Mouse (Mus musculus) midbrain, embryonic 13.5 days (tissue): ENCODE results near the gene Fut11. TPM values are rescaled to one million over a fixed set of nuclear protein-coding genes. Genes with fewer than 3 reads are reported as not detected.
A peak's percentile ranks its signal among the peaks of the same experiment; 100 is the strongest.
"Not testable (repeated sequence)": the region's sequence is repeated elsewhere in the genome, so short reads cannot be mapped to it uniquely, and the experiment has no call there.

ENCODE experiments used
- ATAC-seq: fragments of 200-750 bp; cut with Nextera tagmentation; 2 replicates; pipeline ENCODE4 v1.8.0; 2017; ENCODE audit warnings: mild to moderate bottlenecking, moderate TSS enrichment, moderate library complexity
- H3K27ac ChIP-seq: fragments of 300-500 bp; sonication (generic); 2 replicates; pipeline ENCODE4 v1.5.1; 2015; ENCODE audit warnings: inconsistent platforms, mild to moderate bottlenecking, moderate library complexity
- H3K27me3 ChIP-seq: fragments of 300-500 bp; sonication (generic); 2 replicates; pipeline ENCODE4 v1.6.1; 2015; ENCODE audit warnings: mild to moderate bottlenecking, inconsistent platforms
- H3K36me3 ChIP-seq: fragments of 300-500 bp; sonication (generic); 2 replicates; pipeline ENCODE4 v1.6.1; 2015; ENCODE audit warnings: mild to moderate bottlenecking, inconsistent platforms
- H3K4me1 ChIP-seq: fragments of 300-500 bp; sonication (generic); replicated peaks from 2 replicates; pipeline ENCODE4 v1.6.1; 2015; ENCODE audit warnings: inconsistent platforms
- H3K4me2 ChIP-seq: fragments of 300-500 bp; sonication (generic); replicated peaks from 2 replicates; pipeline ENCODE4 v1.6.1; 2015; ENCODE audit warnings: moderate library complexity, mild to moderate bottlenecking, inconsistent platforms
- H3K4me3 ChIP-seq: fragments of 300-500 bp; sonication (generic); replicated peaks from 2 replicates; pipeline ENCODE4 v1.5.1; 2015; ENCODE audit warnings: mild to moderate bottlenecking, inconsistent platforms
- H3K9ac ChIP-seq: fragments of 300-500 bp; sonication (generic); replicated peaks from 2 replicates; pipeline ENCODE4 v1.6.1; 2015; ENCODE audit warnings: mild to moderate bottlenecking, inconsistent platforms
- H3K9me3 ChIP-seq: fragments of 300-500 bp; sonication (generic); 2 replicates; pipeline ENCODE4 v1.6.1; 2016; ENCODE audit warnings: mild to moderate bottlenecking, inconsistent platforms
- WGBS: fragments of 180-500 bp; shearing (Covaris S2); methylation state at CpG from one replicate; pipeline ENCODE4 v1.1.7; 2015; 5-methylcytosine and 5-hydroxymethylcytosine counted together
- polyA plus RNA-seq: library from polyadenylated mRNA; unstranded; fragments of >200 nt; fragmentation: Nextera tagmentation; extraction: Ambion mirVana; gene quantifications from 2 replicates; pipeline ENCODE4 v1.2.1, GENCODE M21; 2015

Gene Fut11
- polyA plus RNA-seq, 1 experiment from 2014 or later: 26.0 TPM

DNA sequence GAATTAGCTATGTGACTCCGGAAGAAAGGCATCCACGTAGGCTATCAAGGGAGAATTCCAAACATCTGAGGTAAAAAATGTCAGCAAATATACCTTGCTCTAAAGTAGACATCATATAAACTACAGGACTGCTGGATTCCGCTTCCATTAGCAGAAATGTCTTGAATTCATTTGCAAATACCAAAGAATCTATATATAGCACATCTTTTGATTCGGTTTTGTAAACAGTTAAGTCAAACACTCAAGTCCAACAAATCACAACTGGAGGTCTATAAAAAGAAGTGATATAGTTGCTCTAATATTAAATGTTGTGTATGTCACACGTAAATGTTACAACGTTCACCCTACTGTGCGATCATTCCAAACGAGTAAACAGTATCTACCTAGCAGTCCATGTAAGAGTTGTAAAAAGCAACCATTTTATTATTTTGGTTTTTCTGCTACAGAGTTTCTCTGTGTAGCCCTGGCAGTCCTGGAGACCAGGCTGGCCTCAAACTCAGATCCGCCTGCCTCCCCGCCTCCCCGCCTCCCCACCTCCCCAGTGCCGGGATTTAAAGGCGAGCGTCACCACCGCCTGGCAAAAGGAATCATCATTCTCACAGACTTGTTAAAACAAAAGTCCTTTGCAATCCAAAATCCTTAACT, 7.5 kb downstream of the Fut11 start:
- peak; percentile 32 for ATAC-seq
- peaks cover 62% of the 10 kb centered on the region for H3K4me1 ChIP-seq
- peak overlapping the region; percentile 67 for H3K4me3 ChIP-seq
- H3K9ac ChIP-seq: peak overlapping the region; percentile 85
- H3K27ac ChIP-seq: peak overlapping the region; percentile 91
- 14% methylated on average over 15 of the region's 15 CpGs for WGBS
- H3K36me3 ChIP-seq: peaks cover 21% of the 10 kb centered on the region
- H3K27me3 ChIP-seq: no peaks in the 10 kb centered on the region
- H3K9me3 ChIP-seq: no peaks in the 10 kb centered on the region
- peak overlapping the region; percentile 57 for H3K4me2 ChIP-seq

DNA sequence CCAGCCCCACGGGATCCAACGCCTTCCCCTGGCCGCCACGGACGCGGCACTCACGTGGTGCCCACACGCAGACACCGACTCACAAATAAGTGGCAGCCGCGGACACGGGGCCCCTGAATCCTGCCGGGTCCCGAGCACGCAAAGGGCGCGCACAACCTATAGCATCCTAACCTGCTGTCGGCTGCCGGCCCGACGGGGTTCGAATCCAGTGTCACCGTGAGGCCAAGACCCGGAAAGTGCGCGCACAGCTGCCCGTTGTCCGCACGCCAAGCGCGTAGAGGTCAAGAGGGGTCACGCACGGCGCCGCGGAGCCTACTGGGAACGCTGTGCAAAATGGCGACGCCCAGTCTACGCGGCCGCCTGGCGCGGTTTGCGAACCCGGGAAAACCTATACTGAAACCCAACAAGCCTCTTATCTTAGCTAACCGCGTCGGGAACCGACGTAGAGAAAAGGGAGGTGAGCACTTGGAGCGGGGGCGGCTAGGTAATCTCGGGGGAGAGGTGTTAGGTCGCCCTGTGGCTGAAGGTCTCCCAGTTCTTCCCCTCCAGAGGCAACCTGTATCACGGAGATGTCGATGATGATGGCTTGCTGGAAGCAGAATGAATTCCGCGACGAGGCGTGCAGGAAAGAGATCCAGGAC, 8.1 kb downstream of the Fut11 start, which contains the start of gene Chchd1:
TSS of gene Chchd1 (plus strand) at position 266 of the 641 bp plus-strand sequence.
- peak; percentile 69 for ATAC-seq
- peaks cover 55% of the 10 kb centered on the region for H3K4me1 ChIP-seq

DNA sequence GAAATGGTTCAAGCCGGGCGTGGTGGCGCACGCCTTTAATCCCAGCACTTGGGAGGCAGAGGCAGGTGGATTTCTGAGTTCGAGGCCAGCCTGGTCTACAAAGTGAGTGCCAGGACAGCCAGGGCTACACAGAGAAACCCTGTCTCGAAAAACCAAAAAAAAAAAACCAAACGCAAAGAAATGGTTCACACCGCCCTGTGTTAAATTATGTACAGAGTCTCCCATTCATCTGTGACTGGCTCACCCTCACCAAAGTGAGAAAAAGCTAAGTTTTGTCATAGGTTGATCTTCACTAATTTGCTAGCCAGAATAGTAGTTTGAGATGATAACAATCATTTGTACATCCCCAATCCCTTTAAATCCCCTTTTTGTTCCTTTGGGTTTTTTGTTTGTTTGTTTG, 8.7 kb downstream of the Fut11 start:
- Histone ChIP-seq H3K36me3 (peaks cover 15% of the 10 kb centered on the region), H3K4me2 (peak overlapping the region; percentile 57), H3K4me3 (peak overlapping the region; percentile 67), H3K9ac (peak overlapping the region; percentile 85), H3K4me1 (peaks cover 53% of the 10 kb centered on the region), H3K27ac (peak overlapping the region; percentile 91)
- H3K9me3 ChIP-seq, ATAC-seq, H3K27me3 ChIP-seq: not testable (repeated sequence)
- 11% methylated on average over 8 of the region's 8 CpGs for WGBS

More for the DNA sequence above, 8.1 kb downstream of the Fut11 start, which contains the start of gene Chchd1:
- under 1% methylated on average over 61 of the region's 61 CpGs for WGBS
- Histone ChIP-seq H3K4me3 (peak within 1 kb of the TSS; percentile 67), H3K9ac (peak within 1 kb of the TSS; percentile 85), H3K27ac (peak within 1 kb of the TSS; percentile 91), H3K36me3 (peaks cover 21% of the 10 kb centered on the region), H3K27me3 (no peaks in the 10 kb centered on the region), H3K4me2 (peak within 1 kb of the TSS; percentile 57), H3K9me3 (no peaks in the 10 kb centered on the region)

DNA sequence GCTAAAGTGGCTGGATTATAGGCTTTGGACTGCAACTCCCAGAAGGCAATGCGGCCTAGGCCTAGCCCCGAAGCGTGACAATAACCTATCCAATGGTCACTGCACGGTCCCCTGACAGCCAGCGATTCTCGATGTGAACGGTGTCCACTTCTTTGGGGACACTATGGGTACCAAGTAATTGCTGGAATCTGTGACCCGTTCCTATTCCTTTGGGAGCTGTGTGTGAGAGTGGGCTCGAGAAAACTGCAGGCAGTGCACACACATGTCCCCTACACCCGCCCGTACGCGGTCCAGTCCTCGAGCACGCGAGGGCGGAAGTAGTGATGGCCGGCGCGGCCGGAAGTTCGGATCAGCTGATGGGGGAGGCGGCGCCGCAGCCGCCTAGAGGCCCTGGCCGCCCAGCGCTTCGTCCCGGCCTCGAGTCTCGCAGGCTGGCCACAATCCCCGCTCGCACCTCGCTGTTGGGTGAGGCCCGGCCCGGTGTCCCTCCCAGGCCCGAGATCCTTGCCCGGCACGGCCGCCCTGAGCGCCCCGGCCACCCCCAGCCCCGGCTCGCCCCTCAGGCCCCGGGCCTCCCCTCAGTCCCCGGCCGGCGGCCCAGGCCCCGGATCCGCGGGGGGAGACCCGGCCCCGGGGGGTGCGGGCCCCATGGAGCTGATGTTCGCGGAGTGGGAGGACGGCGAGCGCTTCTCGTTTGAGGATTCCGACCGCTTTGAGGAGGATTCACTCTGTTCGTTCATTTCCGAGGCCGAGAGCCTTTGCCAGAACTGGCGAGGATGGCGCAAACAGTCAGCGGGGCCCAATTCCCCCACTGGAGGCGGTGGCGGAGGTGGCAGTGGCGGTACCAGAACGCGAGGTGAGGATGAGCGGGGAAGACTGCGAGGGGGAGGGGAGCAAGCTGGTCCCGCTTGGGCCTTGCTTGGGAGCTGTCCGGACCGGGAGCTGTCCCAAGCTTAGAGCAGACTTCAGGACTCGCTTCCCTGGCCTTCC, 12.7 kb downstream of the Fut11 start, which contains the start of gene Zswim8:
TSS of gene Zswim8 (plus strand) at position 352 of the 990 bp plus-strand sequence.
- peak within 1 kb of the TSS; percentile 99 for H3K9ac ChIP-seq
- no peaks in the 10 kb centered on the region for H3K9me3 ChIP-seq
- peak; percentile 96 for ATAC-seq
- peak within 1 kb of the TSS; percentile 98 for H3K4me3 ChIP-seq
- H3K4me2 ChIP-seq: peak within 1 kb of the TSS; percentile 77
- peaks cover 29% of the 10 kb centered on the region for H3K4me1 ChIP-seq
- under 1% methylated on average over 76 of the region's 80 CpGs for WGBS
- H3K27ac ChIP-seq: peak within 1 kb of the TSS; percentile 87
- no peaks in the 10 kb centered on the region for H3K27me3 ChIP-seq
- H3K36me3 ChIP-seq: peaks cover 38% of the 10 kb centered on the region

DNA sequence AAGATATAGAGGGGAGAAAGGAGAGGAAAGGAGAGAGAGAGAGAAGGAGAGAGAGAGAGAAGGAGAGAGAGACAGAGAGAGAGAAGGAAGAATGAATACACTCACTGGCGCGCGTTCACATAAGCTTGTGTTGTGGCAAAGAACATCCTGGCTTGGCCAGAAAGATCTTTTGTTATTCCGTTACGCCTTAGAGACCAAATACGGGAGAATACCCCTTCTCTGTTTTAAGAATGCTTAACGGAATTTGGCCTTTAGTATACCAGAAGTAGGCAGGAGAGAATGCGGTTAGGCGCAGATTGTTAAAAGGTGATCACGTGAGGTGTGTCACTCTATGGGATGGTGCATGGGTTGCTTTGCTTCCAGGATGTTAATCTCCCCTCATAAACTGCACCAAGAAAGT, 13.5 kb downstream of the Fut11 start:
- WGBS: 7% methylated on average over 10 of the region's 10 CpGs
- peaks cover 29% of the 10 kb centered on the region for H3K4me1 ChIP-seq
- ATAC-seq: no peak
- H3K4me2 ChIP-seq: peak overlapping the region; percentile 77
- H3K9me3 ChIP-seq: no peaks in the 10 kb centered on the region
- no peaks in the 10 kb centered on the region for H3K27me3 ChIP-seq
- peak overlapping the region; percentile 99 for H3K9ac ChIP-seq
- H3K36me3 ChIP-seq: peaks cover 45% of the 10 kb centered on the region
- peak overlapping the region; percentile 98 for H3K4me3 ChIP-seq
- H3K27ac ChIP-seq: 0 out of 2 replicates have a peak overlapping the region, but pooled peaks have one; percentile 87

DNA sequence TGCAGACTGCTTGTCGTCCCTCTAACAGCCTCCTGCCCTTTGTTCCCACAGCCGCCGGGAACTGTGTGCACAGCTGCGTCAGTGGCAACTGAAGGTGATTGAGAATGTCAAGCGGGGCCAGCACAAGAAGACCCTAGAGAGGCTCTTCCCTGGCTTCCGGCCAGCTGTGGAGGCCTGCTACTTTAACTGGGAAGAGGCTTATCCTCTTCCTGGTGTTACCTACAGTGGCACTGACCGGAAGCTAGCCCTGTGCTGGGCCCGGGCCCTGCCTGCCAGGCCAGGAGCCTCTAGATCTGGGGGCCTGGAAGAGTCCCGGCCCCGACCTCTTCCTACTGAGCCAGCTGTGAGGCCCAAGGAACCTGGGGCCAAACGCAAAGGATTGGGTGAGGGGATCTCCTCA, 19.1 kb downstream of the Fut11 start:
- Histone ChIP-seq H3K4me2 (no peak overlapping the region), H3K36me3 (peaks cover 90% of the 10 kb centered on the region), H3K4me3 (no peak overlapping the region), H3K4me1 (peaks cover 10% of the 10 kb centered on the region), H3K27ac (no peak overlapping the region), H3K9ac (no peak overlapping the region), H3K27me3 (no peaks in the 10 kb centered on the region), H3K9me3 (no peaks in the 10 kb centered on the region)
- ATAC-seq: no peak
- 82% methylated on average over 11 of the region's 11 CpGs for WGBS

DNA sequence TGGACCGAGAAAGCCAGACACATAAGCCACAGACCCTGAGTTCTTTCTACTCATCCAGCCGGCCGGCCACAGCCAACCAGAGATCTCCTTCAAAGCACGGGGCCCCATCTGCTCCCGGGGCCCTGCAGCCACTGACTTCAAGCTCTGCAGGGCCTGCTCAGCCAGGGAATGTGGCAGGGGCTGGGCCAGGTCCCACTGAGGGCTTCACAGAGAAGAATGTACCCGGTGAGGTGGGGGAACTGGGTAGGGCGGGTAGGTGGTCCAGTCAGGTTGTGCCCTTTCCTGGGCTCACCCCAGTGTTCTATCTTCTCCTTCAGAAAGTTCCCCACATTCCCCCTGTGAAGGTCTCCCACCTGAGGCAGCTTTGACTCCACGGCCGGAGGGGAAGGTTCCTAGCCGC, 23.7 kb downstream of the Fut11 start:
- WGBS: 92% methylated on average over 10 of the region's 10 CpGs
- Histone ChIP-seq H3K27me3 (no peaks in the 10 kb centered on the region), H3K9me3 (no peaks in the 10 kb centered on the region), H3K4me3 (no peak overlapping the region), H3K4me2 (no peak overlapping the region), H3K9ac (no peak overlapping the region), H3K4me1 (no peaks in the 10 kb centered on the region), H3K36me3 (peaks cover 100% of the 10 kb centered on the region), H3K27ac (no peak overlapping the region)
- ATAC-seq: no peak

DNA sequence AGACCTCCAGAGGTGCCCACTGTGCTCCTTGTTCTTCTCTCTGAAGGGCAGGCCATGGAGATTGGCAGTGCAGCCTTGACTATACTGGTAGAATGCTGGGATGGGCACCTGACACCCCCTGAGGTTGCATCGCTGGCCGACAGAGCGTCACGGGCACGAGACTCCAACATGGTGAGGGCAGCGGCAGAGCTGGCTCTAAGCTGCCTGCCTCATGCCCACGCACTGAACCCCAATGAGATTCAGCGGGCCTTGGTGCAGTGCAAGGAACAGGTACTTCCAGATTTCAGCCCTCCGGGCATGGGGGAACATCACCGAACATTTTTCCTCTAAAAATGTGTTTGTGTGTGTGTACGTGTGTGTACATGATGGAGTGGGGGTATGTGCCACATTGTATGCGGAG, 25.0 kb downstream of the Fut11 start:
- no peak for ATAC-seq
- no peak overlapping the region for H3K9ac ChIP-seq
- peaks cover 100% of the 10 kb centered on the region for H3K36me3 ChIP-seq
- H3K4me2 ChIP-seq: no peak overlapping the region
- H3K4me3 ChIP-seq: no peak overlapping the region
- H3K27ac ChIP-seq: no peak overlapping the region
- no peaks in the 10 kb centered on the region for H3K9me3 ChIP-seq
- 98% methylated on average over 12 of the region's 12 CpGs for WGBS
- H3K27me3 ChIP-seq: no peaks in the 10 kb centered on the region
- H3K4me1 ChIP-seq: no peaks in the 10 kb centered on the region

DNA sequence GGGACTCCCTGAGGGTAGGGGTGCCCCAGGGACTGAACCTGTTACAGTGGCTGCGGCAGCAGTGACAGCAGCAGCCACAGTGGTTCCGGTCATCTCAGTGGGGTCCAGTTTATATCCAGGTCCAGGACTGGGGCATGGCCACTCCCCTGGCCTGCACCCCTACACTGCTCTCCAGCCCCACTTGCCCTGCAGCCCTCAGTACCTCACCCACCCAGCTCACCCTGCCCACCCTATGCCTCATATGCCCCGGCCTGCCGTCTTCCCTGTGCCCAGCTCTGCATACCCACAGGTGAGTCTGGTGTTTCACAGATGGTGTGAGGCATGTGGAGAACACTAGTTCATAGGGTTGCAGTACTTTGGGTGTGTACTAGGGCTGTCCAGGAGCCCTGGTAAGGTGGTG, 26.6 kb downstream of the Fut11 start:
- Histone ChIP-seq H3K27me3 (no peaks in the 10 kb centered on the region), H3K4me2 (no peak overlapping the region), H3K27ac (no peak overlapping the region), H3K9me3 (no peaks in the 10 kb centered on the region), H3K9ac (no peak overlapping the region), H3K36me3 (peaks cover 100% of the 10 kb centered on the region), H3K4me3 (no peak overlapping the region), H3K4me1 (no peaks in the 10 kb centered on the region)
- WGBS: 87% methylated on average over 3 of the region's 4 CpGs
- peak; percentile 28; the same call in 1 of the 2 replicates for ATAC-seq

DNA sequence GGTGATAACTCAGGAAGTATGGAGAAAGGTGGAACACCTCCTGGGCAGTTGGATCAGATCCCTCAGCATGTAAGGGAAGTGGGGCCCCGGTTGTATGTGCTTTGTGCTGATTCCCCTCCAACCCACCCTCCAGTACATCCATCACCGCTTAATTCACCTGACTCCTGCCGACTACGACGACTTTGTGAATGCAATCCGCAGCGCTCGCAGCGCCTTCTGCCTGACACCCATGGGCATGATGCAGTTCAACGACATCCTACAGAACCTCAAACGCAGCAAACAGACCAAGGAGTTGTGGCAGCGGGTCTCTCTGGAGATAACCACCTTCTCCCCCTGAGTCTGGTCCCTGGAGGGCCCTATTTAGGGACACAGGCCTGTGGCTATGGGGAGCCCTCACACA, 28.2 kb downstream of the Fut11 start:
- H3K27ac ChIP-seq: no peak overlapping the region
- H3K4me2 ChIP-seq: no peak overlapping the region
- no peaks in the 10 kb centered on the region for H3K27me3 ChIP-seq
- no peak overlapping the region for H3K9ac ChIP-seq
- H3K4me1 ChIP-seq: no peaks in the 10 kb centered on the region
- 91% methylated on average over 12 of the region's 12 CpGs for WGBS
- ATAC-seq: no peak
- no peaks in the 10 kb centered on the region for H3K9me3 ChIP-seq
- H3K4me3 ChIP-seq: no peak overlapping the region
- peaks cover 96% of the 10 kb centered on the region for H3K36me3 ChIP-seq

DNA sequence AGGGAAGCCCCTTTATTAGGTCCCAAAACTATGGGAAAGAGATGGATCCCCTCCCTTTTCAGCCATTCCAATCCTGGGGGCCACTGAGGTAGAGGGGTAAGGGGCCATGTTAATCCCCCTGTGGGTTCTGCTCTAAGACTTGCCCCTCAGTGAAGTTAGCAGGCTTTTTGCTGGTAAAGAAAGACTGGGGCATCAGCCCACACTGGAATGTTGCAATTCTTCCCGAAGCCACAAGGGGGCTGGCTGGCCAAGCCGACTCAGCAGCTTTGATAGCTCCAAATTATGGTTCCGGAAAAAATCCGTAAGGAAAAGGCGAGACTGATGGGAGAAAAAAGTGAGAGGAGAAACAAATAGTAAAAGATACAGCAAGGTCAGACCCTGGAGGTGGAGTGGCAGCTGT, 29.3 kb downstream of the Fut11 start:
- no peak overlapping the region for H3K9ac ChIP-seq
- H3K4me2 ChIP-seq: no peak overlapping the region
- no peaks in the 10 kb centered on the region for H3K4me1 ChIP-seq
- peaks cover 96% of the 10 kb centered on the region for H3K36me3 ChIP-seq
- ATAC-seq: peak; percentile 51; the same call in 1 of the 2 replicates
- H3K4me3 ChIP-seq: no peak overlapping the region
- no peak overlapping the region for H3K27ac ChIP-seq
- H3K9me3 ChIP-seq: no peaks in the 10 kb centered on the region
- no peaks in the 10 kb centered on the region for H3K27me3 ChIP-seq
- 33% methylated on average over 5 of the region's 5 CpGs for WGBS
